Mouse (Mus musculus): ENCODE results near the gene Ammecr1. TPM values are rescaled to one million over a fixed set of nuclear protein-coding genes. Genes with fewer than 3 reads are reported as not detected.
A peak's percentile ranks its signal among the peaks of the same experiment; 100 is the strongest.

Ammecr1 gene
- polyA plus RNA-seq, 1 experiment from 2014 or later, result 7.1 TPM

GRCm38 (mm10) chrX:142825309-142825708 is 141.2 kb downstream of the Ammecr1 start:
- Histone ChIP-seq H3K27ac (replicated peaks) (no peak overlapping the region), H3K4me1 (replicated peaks; ENCODE audit: control insufficient read depth, insufficient read depth) (no peaks in the 10 kb centered on the region), H3K4me3 (ENCODE audit: low read depth, low read length) (no peak overlapping the region), H3K9me3 (ENCODE audit: control insufficient read depth, low read length) (no peaks in the 10 kb centered on the region), H3K4me2 (replicated peaks; ENCODE audit: low read depth) (no peak overlapping the region), H3K36me3 (ENCODE audit: control insufficient read depth, insufficient read depth, low read length) (no peaks in the 10 kb centered on the region), H3K9ac (ENCODE audit: low read length) (no peak overlapping the region), H3K27me3 (ENCODE audit: control insufficient read depth, insufficient read depth, low read length) (no peaks in the 10 kb centered on the region)
- ATAC-seq (ENCODE audit: low FRiP score, low TSS enrichment) (no peak), DNase-seq (ENCODE audit: low spot score) (no peak)
- WGBS, result 78% methylated on average over 1 of the region's 1 CpGs
- TF ChIP-seq EP300 (optimal IDR thresholded peaks at IDR 0.05) (no peak), CTCF (IDR thresholded peaks at IDR 0.05; ENCODE audit: low read depth) (no peak)

GRCm38 (mm10) chrX:142821846-142822245 is 144.7 kb downstream of the Ammecr1 start:
- DNase-seq (ENCODE audit: low spot score), result no peak
- ATAC-seq (ENCODE audit: low FRiP score, low TSS enrichment), result no peak

GRCm38 (mm10) chrX:142821239-142821638 is 145.3 kb downstream of the Ammecr1 start:
- DNase-seq (ENCODE audit: low spot score), result no peak
- Histone ChIP-seq H3K36me3 (ENCODE audit: control insufficient read depth, insufficient read depth, low read length) (no peaks in the 10 kb centered on the region), H3K27me3 (ENCODE audit: control insufficient read depth, insufficient read depth, low read length) (no peaks in the 10 kb centered on the region; the same call in 1 of the 2 replicates), H3K9me3 (ENCODE audit: control insufficient read depth, low read length) (no peaks in the 10 kb centered on the region), H3K4me1 (replicated peaks; ENCODE audit: control insufficient read depth, insufficient read depth) (no peaks in the 10 kb centered on the region), H3K9ac (ENCODE audit: low read length) (no peak overlapping the region), H3K4me2 (replicated peaks; ENCODE audit: low read depth) (no peak overlapping the region), H3K27ac (replicated peaks) (no peak overlapping the region), H3K4me3 (ENCODE audit: low read depth, low read length) (no peak overlapping the region)
- no peak for TF ChIP-seq CTCF (IDR thresholded peaks at IDR 0.05; ENCODE audit: low read depth)
- no peak for TF ChIP-seq EP300 (optimal IDR thresholded peaks at IDR 0.05)
- ATAC-seq (ENCODE audit: low FRiP score, low TSS enrichment), result no peak
- WGBS, result 79% methylated on average over 6 of the region's 6 CpGs

More at GRCm38 (mm10) chrX:142821846-142822245, 144.7 kb downstream of the Ammecr1 start:
- Histone ChIP-seq H3K4me1 (replicated peaks; ENCODE audit: control insufficient read depth, insufficient read depth) (no peaks in the 10 kb centered on the region), H3K4me3 (ENCODE audit: low read depth, low read length) (no peak overlapping the region), H3K9me3 (ENCODE audit: control insufficient read depth, low read length) (no peaks in the 10 kb centered on the region), H3K27me3 (ENCODE audit: control insufficient read depth, insufficient read depth, low read length) (no peaks in the 10 kb centered on the region; the same call in 1 of the 2 replicates), H3K9ac (ENCODE audit: low read length) (no peak overlapping the region), H3K4me2 (replicated peaks; ENCODE audit: low read depth) (no peak overlapping the region), H3K27ac (replicated peaks) (no peak overlapping the region), H3K36me3 (ENCODE audit: control insufficient read depth, insufficient read depth, low read length) (no peaks in the 10 kb centered on the region)
- no peak for TF ChIP-seq EP300 (optimal IDR thresholded peaks at IDR 0.05)
- peak; percentile 72 for TF ChIP-seq CTCF (IDR thresholded peaks at IDR 0.05; ENCODE audit: low read depth)
- WGBS, result 34% methylated on average over 3 of the region's 3 CpGs

GRCm38 (mm10) chrX:142818057-142818682 is 148.4 kb downstream of the Ammecr1 start:
- Histone ChIP-seq H3K9me3 (ENCODE audit: control insufficient read depth, low read length) (no peaks in the 10 kb centered on the region), H3K4me3 (ENCODE audit: low read depth, low read length) (no peak overlapping the region), H3K27me3 (ENCODE audit: control insufficient read depth, insufficient read depth, low read length) (no peaks in the 10 kb centered on the region; the same call in 1 of the 2 replicates), H3K36me3 (ENCODE audit: control insufficient read depth, insufficient read depth, low read length) (no peaks in the 10 kb centered on the region), H3K27ac (replicated peaks) (no peak overlapping the region), H3K9ac (ENCODE audit: low read length) (no peak overlapping the region), H3K4me2 (replicated peaks; ENCODE audit: low read depth) (no peak overlapping the region), H3K4me1 (replicated peaks; ENCODE audit: control insufficient read depth, insufficient read depth) (no peaks in the 10 kb centered on the region)
- WGBS, result 42% methylated on average over 10 of the region's 10 CpGs
- TF ChIP-seq EP300 (optimal IDR thresholded peaks at IDR 0.05) (no peak), CTCF (IDR thresholded peaks at IDR 0.05; ENCODE audit: low read depth) (peak; percentile 76)
- DNase-seq (ENCODE audit: low spot score), result peak; percentile 30
- ATAC-seq (ENCODE audit: low FRiP score, low TSS enrichment), result no peak

GRCm38 (mm10) chrX:142813146-142813545 is 153.4 kb downstream of the Ammecr1 start:
- no peak overlapping the region for H3K4me2 ChIP-seq (replicated peaks; ENCODE audit: low read depth)
- H3K9me3 ChIP-seq (ENCODE audit: control insufficient read depth, low read length), result no peaks in the 10 kb centered on the region
- TF ChIP-seq CTCF (IDR thresholded peaks at IDR 0.05; ENCODE audit: low read depth) (peak; percentile 75), EP300 (optimal IDR thresholded peaks at IDR 0.05) (no peak)
- no peaks in the 10 kb centered on the region for H3K27me3 ChIP-seq (ENCODE audit: control insufficient read depth, insufficient read depth, low read length)
- H3K4me1 ChIP-seq (replicated peaks; ENCODE audit: control insufficient read depth, insufficient read depth), result no peaks in the 10 kb centered on the region
- H3K4me3 ChIP-seq (ENCODE audit: low read depth, low read length), result no peak overlapping the region
- ATAC-seq (ENCODE audit: low FRiP score, low TSS enrichment) (0 out of 2 replicates have a peak, but pooled peaks have one; percentile 51), DNase-seq (ENCODE audit: low spot score) (peak; percentile 53)
- H3K27ac ChIP-seq (replicated peaks), result no peak overlapping the region
- H3K9ac ChIP-seq (ENCODE audit: low read length), result no peak overlapping the region
- WGBS, result 23% methylated on average over 6 of the region's 6 CpGs
- no peaks in the 10 kb centered on the region for H3K36me3 ChIP-seq (ENCODE audit: control insufficient read depth, insufficient read depth, low read length)

- Histone ChIP-seq H3K9me3 (ENCODE audit: control insufficient read depth, low read length) (no peaks in the 10 kb centered on the region), H3K4me2 (replicated peaks; ENCODE audit: low read depth) (no peak overlapping the region), H3K27ac (replicated peaks) (no peak overlapping the region), H3K4me1 (replicated peaks; ENCODE audit: control insufficient read depth, insufficient read depth) (no peaks in the 10 kb centered on the region), H3K27me3 (ENCODE audit: control insufficient read depth, insufficient read depth, low read length) (no peaks in the 10 kb centered on the region), H3K9ac (ENCODE audit: low read length) (no peak overlapping the region), H3K36me3 (ENCODE audit: control insufficient read depth, insufficient read depth, low read length) (no peaks in the 10 kb centered on the region), H3K4me3 (ENCODE audit: low read depth, low read length) (no peak overlapping the region)
- ATAC-seq (ENCODE audit: low FRiP score, low TSS enrichment) (0 out of 2 replicates have a peak, but pooled peaks have one; percentile 24), DNase-seq (ENCODE audit: low spot score) (peak; percentile 41)
- TF ChIP-seq CTCF (IDR thresholded peaks at IDR 0.05; ENCODE audit: low read depth) (peak; percentile 78), EP300 (optimal IDR thresholded peaks at IDR 0.05) (no peak)
- WGBS, result 40% methylated on average over 9 of the region's 9 CpGs
These were observed 158.1 kb downstream of the Ammecr1 start for GRCm38 (mm10) chrX:142808411-142808810.
